Mouse (Mus musculus): Measurements from ENCODE around the gene Klhl3.

Klhl3 gene

GRCm38 (mm10) chr13:58126126-58126525 lies 12.7 kb upstream of the Klhl3 start:
- peak; percentile 84 for DNase-seq (ENCODE audit: low read depth, low spot score)

GRCm38 (mm10) chr13:58124989-58125388 lies 11.6 kb upstream of the Klhl3 start:
- DNase-seq (ENCODE audit: low read depth, low spot score), result no peak

GRCm38 (mm10) chr13:58124278-58124677 lies 10.9 kb upstream of the Klhl3 start:
- no peak for DNase-seq (ENCODE audit: low read depth, low spot score)

GRCm38 (mm10) chr13:58123381-58123780 lies 10.0 kb upstream of the Klhl3 start:
- DNase-seq (ENCODE audit: low read depth, low spot score), result no peak

- no peak for DNase-seq (ENCODE audit: low read depth, low spot score)
Observed at GRCm38 (mm10) chr13:58122786-58123297, 9.4 kb upstream of the Klhl3 start.

- DNase-seq (ENCODE audit: low read depth, low spot score), result peak; percentile 88
Observed at GRCm38 (mm10) chr13:58117318-58118017, 4.1 kb upstream of the Klhl3 start.

- no peak for DNase-seq (ENCODE audit: low read depth, low spot score)
Observed at GRCm38 (mm10) chr13:58116801-58117200, 3.4 kb upstream of the Klhl3 start.

- DNase-seq (ENCODE audit: low read depth, low spot score), result no peak
Observed at GRCm38 (mm10) chr13:58115227-58115626, 1.8 kb upstream of the Klhl3 start.

- no peak for DNase-seq (ENCODE audit: low read depth, low spot score)
Observed at GRCm38 (mm10) chr13:58112601-58113041, 771 bp downstream of the Klhl3 start.

- no peak for DNase-seq (ENCODE audit: low read depth, low spot score)
Observed at GRCm38 (mm10) chr13:58112191-58112590, 1.2 kb downstream of the Klhl3 start.

GRCm38 (mm10) chr13:58111306-58111705 lies 2.1 kb downstream of the Klhl3 start:
- DNase-seq (ENCODE audit: low read depth, low spot score), result no peak

GRCm38 (mm10) chr13:58090643-58091042 lies 22.7 kb downstream of the Klhl3 start:
- DNase-seq (ENCODE audit: low read depth, low spot score), result no peak

GRCm38 (mm10) chr13:58084396-58084795 lies 29.0 kb downstream of the Klhl3 start:
- DNase-seq (ENCODE audit: low read depth, low spot score), result no peak

- no peak for DNase-seq (ENCODE audit: low read depth, low spot score)
Observed at GRCm38 (mm10) chr13:58083521-58083920, 29.9 kb downstream of the Klhl3 start.

GRCm38 (mm10) chr13:58083048-58083447 lies 30.3 kb downstream of the Klhl3 start:
- no peak for DNase-seq (ENCODE audit: low read depth, low spot score)

- DNase-seq (ENCODE audit: low read depth, low spot score), result no peak
Observed at GRCm38 (mm10) chr13:58078361-58078760, 35.0 kb downstream of the Klhl3 start.

- DNase-seq (ENCODE audit: low read depth, low spot score), result no peak
Observed at GRCm38 (mm10) chr13:58074881-58075280, 38.5 kb downstream of the Klhl3 start.

- no peak for DNase-seq (ENCODE audit: low read depth, low spot score)
Observed at GRCm38 (mm10) chr13:58074466-58074865, 38.9 kb downstream of the Klhl3 start.

- DNase-seq (ENCODE audit: low read depth, low spot score), result no peak
Observed at GRCm38 (mm10) chr13:58073254-58073882, 40.0 kb downstream of the Klhl3 start.

GRCm38 (mm10) chr13:58071209-58071608 lies 42.2 kb downstream of the Klhl3 start:
- no peak for DNase-seq (ENCODE audit: low read depth, low spot score)

- no peak for DNase-seq (ENCODE audit: low read depth, low spot score)
Observed at GRCm38 (mm10) chr13:58070504-58070903, 42.9 kb downstream of the Klhl3 start.

GRCm38 (mm10) chr13:58068421-58069209 lies 44.8 kb downstream of the Klhl3 start:
- DNase-seq (ENCODE audit: low read depth, low spot score), result no peak
